12 mouse cellular contexts compared by ENCODE assay signal in genomic region chr16:55571106-55571505, GRCm38 (mm10).
DNase-seq lines count a peak whose midpoint lies in the region; ATAC-seq lines count a peak whose summit lies in the region.
"Had no signal": no experiment of that assay in that cellular context is flagged by ENCODE, and none has a peak within 500 bp of the region (broad histone marks: within the 10 kb centered on the region; RNA-seq: fewer than 3 reads in every experiment).

No protein-coding gene starts in this region.

- H3K27me3 ChIP-seq in lung, embryonic 15.5 days: no peaks in the 10 kb centered on the region
- H3K27me3 ChIP-seq in midbrain, embryonic 13.5 days: no peaks in the 10 kb centered on the region
- H3K27me3 ChIP-seq: megakaryocyte, embryonic 14.5 days had no signal

- no peak overlapping the region for H3K9ac ChIP-seq in lung, embryonic 15.5 days
- no peak overlapping the region for H3K9ac ChIP-seq in midbrain, embryonic 13.5 days (replicated peaks)

- H3K4me3 ChIP-seq in brown adipose tissue, adult 24 weeks (ENCODE audit: insufficient read depth, low read depth, low read length): no peak overlapping the region
- H3K4me3 ChIP-seq in lung, embryonic 15.5 days: no peak overlapping the region
- H3K4me3 ChIP-seq in midbrain, embryonic 13.5 days (replicated peaks): no peak overlapping the region
- H3K4me3 ChIP-seq: limb, embryonic 10.5 days; megakaryocyte, embryonic 14.5 days had no signal

- 46% methylated on average over 7 of the region's 7 CpGs for WGBS in lung, embryonic 15.5 days
- WGBS in midbrain, embryonic 13.5 days: 41% methylated on average over 7 of the region's 7 CpGs

- peak; percentile 57 for DNase-seq in heart, adult 8-10 months (ENCODE audit: low spot score)
- no peak for DNase-seq in heart, postnatal 4 days
- peak; percentile 31 for DNase-seq in heart, postnatal 25 days (ENCODE audit: low spot score)
- no peak for DNase-seq in testis, postnatal 10 days (ENCODE audit: low spot score)
- DNase-seq in embryo, embryonic 11 days: no peak
- DNase-seq: right cerebral cortex, postnatal 25 days had no signal

- no peaks in the 10 kb centered on the region; the same call in 1 of the 2 replicates for H3K4me1 ChIP-seq in brown adipose tissue, adult 24 weeks (ENCODE audit: control insufficient read depth, insufficient read depth, insufficient read length, low read length)
- H3K4me1 ChIP-seq in lung, embryonic 15.5 days: 0 out of 2 replicates have a peak, but pooled peaks cover 7% of the 10 kb centered on the region
- no peaks in the 10 kb centered on the region for H3K4me1 ChIP-seq in midbrain, embryonic 13.5 days (replicated peaks)
- H3K4me1 ChIP-seq: limb, embryonic 10.5 days had no signal

- no peaks in the 10 kb centered on the region for H3K9me3 ChIP-seq in lung, embryonic 15.5 days
- H3K9me3 ChIP-seq in midbrain, embryonic 13.5 days: no peaks in the 10 kb centered on the region
- H3K9me3 ChIP-seq: limb, embryonic 10.5 days; megakaryocyte, embryonic 14.5 days had no signal

- intact Hi-C loops in heart, postnatal 25 days (cut with DNase I): no loop called here

- H3K27ac ChIP-seq in brown adipose tissue, adult 24 weeks (replicated peaks; ENCODE audit: low read depth, low read length): 0 out of 2 replicates have a peak overlapping the region, but pooled peaks have one; percentile 20
- no peak overlapping the region for H3K27ac ChIP-seq in lung, embryonic 15.5 days
- H3K27ac ChIP-seq in midbrain, embryonic 13.5 days: no peak overlapping the region
- H3K27ac ChIP-seq: limb, embryonic 10.5 days had no signal

- ATAC-seq in lung, embryonic 15.5 days (ENCODE audit: borderline replicate concordance, extremely low read depth, low FRiP score, low TSS enrichment): peak; percentile 66; the same call in 1 of the 2 replicates
- no peak for ATAC-seq in midbrain, embryonic 13.5 days
- ATAC-seq: forebrain, embryonic 14.5 days had no signal

- no peak overlapping the region for H3K4me2 ChIP-seq in lung, embryonic 15.5 days
- H3K4me2 ChIP-seq in midbrain, embryonic 13.5 days (replicated peaks): no peak overlapping the region

- no peaks in the 10 kb centered on the region for H3K36me3 ChIP-seq in lung, embryonic 15.5 days
- H3K36me3 ChIP-seq in midbrain, embryonic 13.5 days: no peaks in the 10 kb centered on the region
- H3K36me3 ChIP-seq: limb, embryonic 10.5 days had no signal

Comparison
In these comparisons a context has a peak if more than half of its experiments do, and no peak if none do; other contexts are left out.
1. DNase-seq: peak in heart, adult 8-10 months (single experiment) and heart, postnatal 25 days (single experiment); none in heart, postnatal 4 days (single experiment), testis, postnatal 10 days (single experiment) and embryo, embryonic 11 days (single experiment).